Mouse (Mus musculus) E14TG2a.4 (cell line): ENCODE results near the gene Rap1b.

Source experiments
- CTCF ChIP-seq: conservative IDR thresholded peaks from 2 replicates; pipeline ENCODE4 v1.5.1; 2014; ENCODE audit warnings: low read length
- NANOG ChIP-seq: IDR thresholded peaks from 2 replicates; pipeline ENCODE4 v1.6.1; 2014; ENCODE audit warnings: borderline replicate concordance, low read length, mixed read lengths
- POU5F1 ChIP-seq: IDR thresholded peaks from 2 replicates; pipeline ENCODE4 v1.6.1; 2014; ENCODE audit warnings: low read length, borderline replicate concordance

GRCm38 (mm10) chr10:117767286-117768140 lies 78.3 kb downstream of the Rap1b start:
- TF ChIP-seq POU5F1 (no peak), CTCF (no peak), NANOG (no peak)
